Mouse (Mus musculus) macrophage (primary cell): ENCODE measurements around the gene Klhl42. TPM values are rescaled to one million over a fixed set of nuclear protein-coding genes. Genes with fewer than 3 reads are reported as not detected.

Source experiments
- H3K27ac ChIP-seq: fragments of 350-480 bp; formaldehyde crosslinking; 2 replicates; pipeline ENCODE4 v1.9.0; 2021
- H3K36me3 ChIP-seq: fragments of 350-480 bp; formaldehyde crosslinking; 2 replicates; pipeline ENCODE4 v1.9.0; 2021; ENCODE audit errors: inconsistent target
- H3K4me3 ChIP-seq: fragments of 350-480 bp; formaldehyde crosslinking; 2 replicates; pipeline ENCODE4 v1.9.0; 2021; ENCODE audit errors: inconsistent target
- H3K79me2 ChIP-seq: fragments of 350-480 bp; formaldehyde crosslinking; 2 replicates; pipeline ENCODE4 v1.9.0; 2021; ENCODE audit errors: inconsistent target
- WGBS: methylation state at CpG from one replicate; pipeline ENCODE4 v1.1.7; 2026; ENCODE audit warnings: inconsistent platforms; ENCODE audit not compliant: missing documents; 5-methylcytosine and 5-hydroxymethylcytosine counted together
- polyA plus RNA-seq: library from polyadenylated mRNA; stranded (reverse); fragments of 250-400 nt; gene quantifications from 3 replicates; pipeline ENCODE4 v1.2.4, GENCODE M21; 2018; ENCODE audit warnings: inconsistent platforms

Klhl42 gene
- polyA plus RNA-seq, 1 experiment from 2014 or later: 3.3 TPM

DNA sequence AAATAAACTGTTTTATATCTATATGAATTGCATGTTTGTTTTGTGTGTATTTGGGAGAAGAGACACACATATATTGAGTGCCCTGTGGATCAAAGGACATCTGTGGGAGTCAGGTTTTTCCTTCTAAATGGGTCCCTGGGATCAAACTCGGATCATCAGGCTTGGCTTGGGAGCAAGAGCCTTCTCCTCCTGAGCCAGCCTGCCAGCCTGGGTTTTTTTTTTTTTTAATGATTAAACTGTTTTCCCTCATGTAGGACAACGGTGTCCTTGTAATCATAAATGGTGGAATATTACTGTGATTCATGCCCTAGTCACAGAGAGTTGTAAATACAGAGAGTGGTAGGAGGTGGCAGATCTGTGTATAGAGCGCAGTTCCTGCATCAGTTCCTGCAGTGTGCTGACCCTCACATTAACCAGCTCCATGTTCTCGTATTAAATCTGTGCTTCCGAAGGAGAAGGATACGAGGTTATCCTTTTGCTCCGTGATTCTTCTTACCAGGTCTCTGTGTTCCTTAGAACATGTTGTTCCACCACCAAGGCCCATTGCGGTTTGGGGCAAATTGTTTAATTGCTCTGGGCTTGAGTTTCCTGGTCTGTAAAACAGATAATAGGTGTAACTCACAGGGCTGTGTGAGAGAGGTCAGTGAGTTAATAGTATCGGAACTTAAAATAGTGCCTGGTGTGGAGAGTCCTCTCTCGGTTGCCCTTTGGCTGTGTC is 26.8 kb upstream of the Klhl42 start:
- no peak overlapping the region for H3K27ac ChIP-seq
- 97% methylated on average over 10 of the region's 10 CpGs for WGBS
- no peak overlapping the region for H3K4me3 ChIP-seq
- H3K36me3 ChIP-seq: peaks cover 27% of the 10 kb centered on the region
- H3K79me2 ChIP-seq: no peaks in the 10 kb centered on the region

DNA sequence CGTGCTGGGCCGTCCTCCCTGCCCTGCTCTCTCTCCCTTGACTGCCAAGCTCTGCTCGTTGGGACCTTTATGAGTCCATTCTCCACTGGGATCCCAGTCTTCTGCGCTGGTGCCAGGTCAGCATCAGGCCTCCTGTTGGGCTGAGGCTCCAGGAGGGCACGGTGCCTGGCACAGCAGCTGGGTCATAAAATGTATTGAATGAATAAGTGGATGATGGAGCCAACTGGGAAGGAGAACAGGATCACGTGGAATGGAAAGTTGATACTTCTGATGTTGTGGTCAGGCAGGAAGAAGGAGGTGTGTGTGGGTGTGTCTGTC is 26.3 kb upstream of the Klhl42 start:
- no peaks in the 10 kb centered on the region for H3K79me2 ChIP-seq
- peaks cover 27% of the 10 kb centered on the region for H3K36me3 ChIP-seq
- no peak overlapping the region for H3K27ac ChIP-seq
- WGBS: 97% methylated on average over 6 of the region's 6 CpGs
- H3K4me3 ChIP-seq: no peak overlapping the region

DNA sequence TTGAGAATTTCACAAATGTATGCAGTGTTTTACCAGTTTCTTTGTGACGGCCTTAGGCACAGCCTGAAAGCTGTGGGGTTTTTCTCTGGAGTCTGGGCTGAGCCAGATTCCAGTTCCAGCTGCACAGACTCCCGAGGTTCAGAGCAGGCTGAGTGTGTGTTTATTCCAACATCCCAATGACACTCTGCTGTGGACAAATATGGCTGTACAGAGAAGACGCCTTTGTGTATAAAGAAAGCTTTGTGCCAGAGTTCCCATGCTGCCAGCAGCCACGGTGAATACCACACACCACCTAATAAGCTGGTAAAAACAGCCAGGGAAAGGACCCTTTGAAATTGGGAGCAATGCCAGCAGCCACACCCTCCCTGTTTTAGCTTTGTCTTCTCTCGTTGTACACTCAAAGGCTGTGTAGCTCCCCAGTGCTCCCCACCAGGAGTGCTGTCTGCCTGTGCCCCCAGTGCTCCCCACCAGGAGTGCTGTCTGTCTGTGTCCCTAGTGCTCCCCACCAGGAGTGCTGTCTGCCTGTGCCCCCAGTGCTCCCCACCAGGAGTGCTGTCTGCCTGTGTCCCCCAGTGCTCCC is 15.3 kb upstream of the Klhl42 start:
- 91% methylated on average over 5 of the region's 5 CpGs for WGBS
- no peaks in the 10 kb centered on the region for H3K79me2 ChIP-seq
- H3K27ac ChIP-seq: no peak overlapping the region
- H3K36me3 ChIP-seq: no peaks in the 10 kb centered on the region
- H3K4me3 ChIP-seq: no peak overlapping the region

DNA sequence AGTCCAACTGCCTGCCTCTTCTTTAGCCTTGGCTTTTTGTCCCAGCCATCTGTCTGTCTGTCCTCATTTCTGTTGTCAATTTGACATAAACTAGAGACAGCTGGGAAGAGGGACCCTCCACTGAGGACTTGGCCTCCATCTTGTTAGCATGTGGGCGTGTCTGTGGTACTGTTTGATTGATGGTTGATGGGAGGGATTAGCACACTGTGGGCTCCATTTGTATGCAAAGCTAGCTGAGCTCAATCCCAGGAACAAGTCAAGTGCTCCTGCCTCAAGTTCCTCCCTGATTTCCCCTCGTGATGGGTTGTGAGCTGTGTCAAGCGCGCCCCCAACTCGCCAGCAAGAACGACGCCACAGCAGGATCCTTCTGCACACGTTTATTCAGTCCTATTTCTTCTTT is 14.3 kb upstream of the Klhl42 start:
- 100% methylated on average over 2 of the region's 8 CpGs for WGBS
- no peak overlapping the region for H3K27ac ChIP-seq
- no peak overlapping the region for H3K4me3 ChIP-seq
- H3K36me3 ChIP-seq: no peaks in the 10 kb centered on the region
- no peaks in the 10 kb centered on the region for H3K79me2 ChIP-seq

DNA sequence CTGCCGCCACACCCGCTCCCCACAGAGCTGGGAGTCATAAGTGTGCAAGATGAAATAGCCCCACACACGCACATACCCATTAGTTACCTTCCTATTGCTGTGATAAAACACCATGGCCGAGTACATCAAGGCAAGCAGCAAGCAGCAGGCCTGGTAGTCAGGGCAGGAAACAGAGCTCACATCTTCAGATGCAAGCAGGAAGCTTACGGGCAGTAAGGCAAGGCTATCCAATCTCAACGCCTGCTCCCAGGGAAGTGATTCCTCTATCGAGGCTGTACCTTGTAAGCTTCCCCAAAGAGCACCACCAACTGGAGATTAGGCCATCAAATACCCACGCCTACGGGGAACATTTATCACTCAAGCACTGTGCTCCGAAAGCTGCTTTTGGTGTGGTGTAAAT is 11.3 kb upstream of the Klhl42 start:
- 96% methylated on average over 9 of the region's 10 CpGs for WGBS
- no peak overlapping the region for H3K4me3 ChIP-seq
- no peaks in the 10 kb centered on the region for H3K36me3 ChIP-seq
- no peak overlapping the region for H3K27ac ChIP-seq
- H3K79me2 ChIP-seq: no peaks in the 10 kb centered on the region

DNA sequence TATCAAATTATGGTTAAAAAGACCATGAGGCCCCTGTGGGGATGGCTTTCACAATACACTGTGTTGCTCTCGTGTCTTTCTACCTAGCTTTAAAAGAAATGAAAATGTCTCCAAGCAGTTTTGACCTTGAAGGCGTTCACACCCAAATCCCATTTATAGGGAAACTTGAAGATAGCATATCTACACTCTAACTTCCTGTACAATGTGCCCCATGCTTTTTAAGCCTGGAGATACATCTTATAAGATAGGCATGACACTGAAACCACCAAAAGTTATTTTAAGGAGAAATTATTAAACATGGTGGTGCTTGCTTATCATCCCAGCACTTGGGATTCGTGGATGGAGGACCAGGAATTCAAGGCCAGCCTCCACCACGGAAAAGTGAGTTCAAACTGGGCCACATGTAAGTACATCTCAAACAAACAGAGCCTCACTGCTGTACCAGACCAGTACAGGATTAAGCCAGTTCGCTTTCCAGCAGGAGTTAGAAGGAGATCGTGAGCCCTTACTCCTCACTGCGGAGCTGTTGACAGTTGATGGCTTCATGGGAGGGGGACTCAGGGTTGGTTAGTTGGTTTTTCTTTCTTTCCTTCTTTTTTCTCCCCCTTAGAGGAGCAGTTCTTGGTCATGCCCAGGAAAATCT is 5.7 kb upstream of the Klhl42 start:
- Histone ChIP-seq H3K36me3 (no peaks in the 10 kb centered on the region), H3K27ac (no peak overlapping the region), H3K4me3 (no peak overlapping the region), H3K79me2 (no peaks in the 10 kb centered on the region)
- 89% methylated on average over 7 of the region's 7 CpGs for WGBS

DNA sequence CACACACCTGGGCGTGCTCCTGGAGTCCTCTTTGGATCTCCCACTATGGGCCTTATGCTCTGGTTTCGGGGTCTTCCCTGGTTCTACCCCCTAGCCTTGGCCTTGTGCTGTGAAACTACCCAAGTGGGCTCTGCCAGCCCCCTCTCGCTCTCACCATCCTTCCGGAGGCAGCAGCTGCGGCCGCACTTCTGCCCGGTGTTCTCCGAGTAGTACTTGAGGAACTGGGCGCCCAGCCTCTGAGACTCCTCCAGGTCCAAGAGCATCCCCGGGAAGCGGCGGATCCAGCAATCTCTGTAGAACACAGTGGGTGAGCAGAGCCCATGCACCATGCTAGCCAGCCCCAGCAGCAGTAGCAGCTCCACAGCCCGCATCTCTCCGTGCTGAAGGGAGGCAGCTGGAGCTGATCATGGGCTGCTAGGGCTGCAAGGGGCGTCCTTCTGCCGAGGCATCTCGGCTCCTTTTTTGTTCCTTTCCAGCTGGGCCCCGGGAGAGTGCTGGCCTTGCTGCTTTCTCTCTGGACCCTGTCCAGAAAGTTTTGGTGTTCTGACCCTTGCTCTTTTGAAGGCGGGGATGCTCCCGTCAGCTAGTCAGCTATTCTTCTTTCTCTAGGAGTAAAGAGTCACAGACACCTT is 4.5 kb upstream of the Klhl42 start, which contains the start of gene Mansc4:
Gene Mansc4 (minus strand): TSS at position 439 of the 632 bp plus-strand sequence.
- Histone ChIP-seq H3K27ac (no peak within 1 kb of the TSS), H3K4me3 (no peak within 1 kb of the TSS), H3K36me3 (no peaks in the 10 kb centered on the region), H3K79me2 (no peaks in the 10 kb centered on the region; the same call in 1 of the 2 replicates)
- WGBS: 26% methylated on average over 20 of the region's 20 CpGs

DNA sequence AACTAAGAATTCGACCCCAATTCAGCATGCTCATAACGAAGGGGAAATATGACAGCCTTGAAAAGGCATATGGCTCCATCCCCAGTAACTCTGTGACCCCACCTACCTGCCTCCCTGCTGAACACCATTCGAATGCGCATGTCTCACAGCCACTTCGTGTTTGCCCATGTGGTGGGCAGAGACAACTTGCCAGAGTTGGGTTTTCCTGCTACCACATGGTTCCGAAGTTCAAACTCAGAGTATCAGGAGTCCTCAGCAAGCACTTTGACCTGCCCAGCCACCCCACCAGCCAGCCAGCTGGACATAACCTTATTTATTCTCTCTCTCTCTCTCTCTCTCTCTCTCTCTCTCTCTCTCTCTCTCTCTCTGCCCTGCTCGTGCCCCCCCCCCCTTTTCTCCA is 3.4 kb upstream of the Klhl42 start:
- no peaks in the 10 kb centered on the region for H3K36me3 ChIP-seq
- peaks cover 9% of the 10 kb centered on the region for H3K79me2 ChIP-seq
- H3K27ac ChIP-seq: no peak overlapping the region
- 89% methylated on average over 6 of the region's 7 CpGs for WGBS
- no peak overlapping the region for H3K4me3 ChIP-seq

DNA sequence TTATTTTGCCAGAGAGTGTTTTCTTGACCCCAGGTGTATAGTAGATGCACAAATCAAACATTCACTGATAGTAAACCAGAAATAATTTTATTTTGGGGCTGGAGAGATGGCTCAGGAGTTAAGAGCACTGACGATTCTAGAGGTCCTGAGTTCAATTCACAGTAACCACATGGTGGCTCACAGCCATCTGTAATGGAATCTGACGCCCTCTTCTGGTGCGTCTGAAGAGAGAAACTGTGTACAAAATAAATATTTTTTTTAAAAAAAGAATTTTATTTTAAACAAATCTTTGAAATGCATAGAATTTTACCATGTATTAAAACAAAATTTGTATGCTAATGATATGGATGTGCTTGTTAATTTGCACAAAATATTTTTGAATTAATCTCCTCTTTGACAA is 2.7 kb upstream of the Klhl42 start:
- Histone ChIP-seq H3K79me2 (peaks cover 15% of the 10 kb centered on the region), H3K4me3 (no peak overlapping the region), H3K27ac (no peak overlapping the region), H3K36me3 (no peaks in the 10 kb centered on the region)
- 83% methylated on average over 3 of the region's 3 CpGs for WGBS

DNA sequence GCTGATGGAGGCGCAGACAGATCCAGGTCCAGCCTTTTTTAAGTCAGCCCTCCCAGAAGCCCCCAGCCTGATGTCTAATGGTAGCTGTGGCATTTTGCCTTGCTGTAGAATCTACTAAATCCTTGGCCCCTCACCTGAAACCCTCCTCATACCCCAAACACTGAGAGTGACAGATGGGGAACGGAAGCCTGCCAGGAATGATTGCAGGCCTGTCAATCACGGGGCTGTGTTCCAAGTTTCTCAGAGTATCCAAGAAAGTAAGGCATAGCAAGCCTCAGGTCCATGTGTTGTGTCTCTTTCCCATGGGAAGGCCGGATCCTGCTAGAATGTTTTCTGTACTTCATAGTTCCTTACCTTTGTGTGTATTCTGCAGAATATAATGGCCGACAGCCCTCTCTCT is 988 bp upstream of the Klhl42 start:
- 97% methylated on average over 5 of the region's 5 CpGs for WGBS
- H3K27ac ChIP-seq: no peak overlapping the region
- no peak overlapping the region for H3K4me3 ChIP-seq
- no peaks in the 10 kb centered on the region for H3K36me3 ChIP-seq
- H3K79me2 ChIP-seq: peaks cover 31% of the 10 kb centered on the region

DNA sequence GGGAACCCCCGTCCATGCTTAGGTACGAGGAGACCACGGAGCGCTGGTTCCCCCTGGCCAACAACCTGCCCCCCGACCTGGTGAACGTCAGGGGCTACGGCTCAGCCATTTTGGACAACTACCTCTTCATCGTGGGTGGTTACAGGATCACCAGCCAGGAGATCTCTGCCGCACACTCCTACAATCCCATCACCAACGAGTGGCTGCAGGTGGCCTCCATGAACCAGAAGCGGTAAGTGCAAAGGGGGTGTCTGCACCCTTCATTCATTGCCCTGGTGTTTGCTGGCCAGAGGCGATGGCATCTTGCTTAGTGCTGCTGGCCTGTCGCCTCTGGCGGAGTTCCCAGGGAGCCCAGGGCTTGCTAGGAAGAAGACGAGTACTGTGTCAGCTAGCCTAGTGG is 957 bp downstream of the Klhl42 start:
- H3K27ac ChIP-seq: no peak overlapping the region
- H3K36me3 ChIP-seq: no peaks in the 10 kb centered on the region
- peaks cover 50% of the 10 kb centered on the region for H3K79me2 ChIP-seq
- WGBS: 9% methylated on average over 15 of the region's 15 CpGs
- peak overlapping the region; percentile 50 for H3K4me3 ChIP-seq

DNA sequence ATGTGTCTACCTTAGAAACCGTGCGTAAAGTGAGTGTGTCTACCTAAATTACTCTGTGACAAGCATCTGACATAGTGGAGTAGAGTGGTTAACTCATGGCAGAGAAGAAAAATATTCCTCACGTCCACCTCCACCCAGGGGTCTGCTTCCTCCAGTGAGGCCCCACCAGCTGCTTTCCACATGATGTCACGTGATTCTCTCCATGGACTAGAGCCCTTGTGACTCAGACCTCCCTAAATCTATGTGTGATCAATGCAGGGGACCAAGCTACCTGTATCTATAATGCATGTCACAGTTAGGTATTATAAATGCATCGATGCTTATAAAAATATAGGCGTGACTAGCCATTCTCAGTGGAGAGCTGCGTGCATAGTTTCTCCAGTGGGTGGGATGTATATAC is 3.6 kb downstream of the Klhl42 start:
- H3K4me3 ChIP-seq: no peak overlapping the region
- no peak overlapping the region for H3K27ac ChIP-seq
- H3K79me2 ChIP-seq: peaks cover 69% of the 10 kb centered on the region
- no peaks in the 10 kb centered on the region for H3K36me3 ChIP-seq
- WGBS: 96% methylated on average over 7 of the region's 7 CpGs

DNA sequence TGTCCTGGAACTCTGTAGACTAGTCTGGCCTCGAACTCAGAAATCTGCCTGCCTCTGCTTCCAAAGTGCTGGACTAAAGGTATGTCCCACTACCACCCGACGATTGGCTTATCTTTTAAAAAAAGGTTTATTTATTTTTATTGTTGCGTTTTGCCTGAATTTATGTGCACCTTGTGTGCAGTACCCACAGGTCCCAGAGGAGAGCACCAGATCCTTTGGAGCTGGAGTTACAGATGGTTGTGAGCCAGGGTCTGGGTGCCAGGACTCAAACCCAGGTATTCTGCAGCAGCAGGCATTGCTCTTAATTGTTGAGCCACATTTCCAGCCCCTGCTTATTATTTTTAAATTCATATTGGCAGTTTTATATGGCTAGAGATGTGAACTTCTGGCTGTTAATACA is 4.9 kb downstream of the Klhl42 start:
- Histone ChIP-seq H3K79me2 (peaks cover 83% of the 10 kb centered on the region), H3K4me3 (no peak overlapping the region), H3K36me3 (no peaks in the 10 kb centered on the region), H3K27ac (no peak overlapping the region)
- WGBS: 99% methylated on average over 4 of the region's 4 CpGs

DNA sequence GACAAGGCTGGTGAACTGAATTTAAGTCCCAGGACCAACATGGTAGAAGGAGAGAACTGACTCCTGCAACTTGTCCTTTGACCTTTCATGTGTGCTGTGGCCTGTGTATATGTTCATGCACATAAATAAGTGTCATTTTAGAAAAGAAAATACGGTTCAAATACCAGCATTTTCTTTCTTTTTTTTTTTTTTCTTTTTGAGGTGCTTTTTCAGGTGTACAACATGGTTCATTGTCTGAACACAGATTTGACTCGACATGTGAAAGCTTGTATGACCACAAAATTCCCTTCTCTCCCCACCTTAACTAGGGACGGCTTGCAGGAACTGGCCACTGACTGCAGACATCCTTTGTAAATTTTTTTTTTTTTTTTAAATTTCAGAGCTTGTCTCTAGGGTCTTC is 5.8 kb downstream of the Klhl42 start:
- 75% methylated on average over 3 of the region's 3 CpGs for WGBS
- H3K36me3 ChIP-seq: no peaks in the 10 kb centered on the region
- no peak overlapping the region for H3K27ac ChIP-seq
- no peak overlapping the region for H3K4me3 ChIP-seq
- H3K79me2 ChIP-seq: peaks cover 82% of the 10 kb centered on the region

DNA sequence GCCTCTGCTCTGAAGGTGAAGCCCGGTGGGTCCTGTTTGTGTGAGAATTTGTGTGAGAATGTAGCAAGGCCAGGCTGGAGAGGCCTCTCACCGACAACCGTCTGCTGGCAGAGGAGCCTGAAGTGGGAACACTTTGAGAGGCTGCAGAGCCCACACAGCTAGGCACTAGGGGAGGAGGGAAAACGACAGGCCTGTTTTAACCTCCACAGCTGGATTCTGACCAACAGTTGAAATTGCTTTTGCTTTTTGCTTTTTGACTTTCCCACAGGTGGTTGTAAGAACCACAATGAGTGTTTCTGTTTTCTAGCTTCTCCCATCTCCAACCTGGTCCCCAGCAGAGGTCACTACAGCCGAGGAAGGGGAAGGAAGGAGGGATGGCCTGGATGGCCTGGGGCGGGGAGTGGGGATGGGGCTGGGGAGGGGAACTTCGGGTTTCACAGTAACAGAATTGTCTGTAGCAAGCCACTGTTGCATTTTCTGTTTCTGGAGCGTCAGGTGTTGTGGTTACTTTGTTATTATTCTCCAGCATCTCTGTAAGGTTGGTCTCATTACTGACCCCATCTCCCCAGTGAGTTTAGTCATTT is 6.3 kb downstream of the Klhl42 start:
- H3K36me3 ChIP-seq: no peaks in the 10 kb centered on the region
- no peak overlapping the region for H3K27ac ChIP-seq

More for the DNA sequence above, 6.3 kb downstream of the Klhl42 start:
- WGBS: 34% methylated on average over 8 of the region's 8 CpGs
- H3K4me3 ChIP-seq: no peak overlapping the region
- peaks cover 77% of the 10 kb centered on the region for H3K79me2 ChIP-seq
